Mouse (Mus musculus): Measurements from ENCODE around the gene Amfr. TPM values are rescaled to one million over a fixed set of nuclear protein-coding genes. Genes with fewer than 3 reads are reported as not detected.

Amfr gene
- total and polyA plus RNA-seq, 3 experiments, result 80.1 to 292 (median 90.0) TPM

GRCm38 (mm10) chr8:93980141-93980540 lies 32.5 kb downstream of the Amfr start:
- Histone ChIP-seq H3K79me2 (ENCODE audit: control insufficient read depth, insufficient read depth, low read length, poor library complexity) (no peaks in the 10 kb centered on the region), H3K9ac (ENCODE audit: control insufficient read depth, low read depth, low read length, poor library complexity, severe bottlenecking) (no peak overlapping the region), H3K27ac (ENCODE audit: control insufficient read depth, low read depth, low read length) (no peak overlapping the region), H3K36me3 (ENCODE audit: control insufficient read depth in 1 of 2, insufficient read depth in 2 of 2, low read length in 2 of 2) (peaks cover 0 to 44% of the 10 kb centered on the region in 2 experiments; a peak in 2 of 4 replicates), H3K4me3 (ENCODE audit: control insufficient read depth in 1 of 2, insufficient read depth in 1 of 2, low read depth in 2 of 2, low read length in 2 of 2) (no peak overlapping the region), H3K9me3 (replicated peaks; ENCODE audit: insufficient read depth, low read length) (no peaks in the 10 kb centered on the region), H3K27me3 (ENCODE audit: control insufficient read depth in 1 of 2, insufficient read depth in 2 of 2, low read length in 2 of 2) (no peaks in the 10 kb centered on the region), H3K4me1 (ENCODE audit: control insufficient read depth in 1 of 2, insufficient read depth in 2 of 2, low read length in 2 of 2) (no peaks in the 10 kb centered on the region; a peak in 1 of 4 replicates)
- no peak for DNase-seq (ENCODE audit: low read depth, low spot score)
- no peak for TF ChIP-seq EP300 (IDR thresholded peaks at IDR 0.05; ENCODE audit: low read depth in 1 of 2, low read length in 2 of 2)
- TF ChIP-seq TBP (IDR thresholded peaks at IDR 0.05; ENCODE audit: low read depth, low read length), result no peak

GRCm38 (mm10) chr8:93976446-93977211 lies 36.0 kb downstream of the Amfr start:
- Histone ChIP-seq H3K4me3 (ENCODE audit: control insufficient read depth in 1 of 2, insufficient read depth in 1 of 2, low read depth in 2 of 2, low read length in 2 of 2) (no peak overlapping the region), H3K27ac (ENCODE audit: control insufficient read depth, low read depth, low read length) (no peak overlapping the region), H3K27me3 (ENCODE audit: control insufficient read depth in 1 of 2, insufficient read depth in 2 of 2, low read length in 2 of 2) (no peaks in the 10 kb centered on the region), H3K9ac (ENCODE audit: control insufficient read depth, low read depth, low read length, poor library complexity, severe bottlenecking) (no peak overlapping the region), H3K36me3 (ENCODE audit: control insufficient read depth in 1 of 2, insufficient read depth in 2 of 2, low read length in 2 of 2) (peaks cover 0 to 31% of the 10 kb centered on the region in 2 experiments; a peak in 2 of 4 replicates), H3K79me2 (ENCODE audit: control insufficient read depth, insufficient read depth, low read length, poor library complexity) (no peaks in the 10 kb centered on the region), H3K4me1 (ENCODE audit: control insufficient read depth in 1 of 2, insufficient read depth in 2 of 2, low read length in 2 of 2) (no peaks in the 10 kb centered on the region), H3K9me3 (replicated peaks; ENCODE audit: insufficient read depth, low read length) (no peaks in the 10 kb centered on the region)
- TF ChIP-seq MAZ (IDR thresholded peaks at IDR 0.05; ENCODE audit: low read depth, low read length) (no peak), GATA1 (IDR thresholded peaks at IDR 0.05; ENCODE audit: low read depth, low read length) (no peak), SMC3 (IDR thresholded peaks at IDR 0.05; ENCODE audit: low read depth, low read length) (peak; percentile 20; the same call in 1 of the 2 replicates), MAX (IDR thresholded peaks at IDR 0.05; ENCODE audit: low read length) (no peak), MEF2A (IDR thresholded peaks at IDR 0.05; ENCODE audit: extremely low read depth, insufficient replicate concordance, low read depth, low read length, poor library complexity, severe bottlenecking) (no peak), ZKSCAN1 (IDR thresholded peaks at IDR 0.05; ENCODE audit: low read depth, low read length) (no peak), CTCF (IDR thresholded peaks at IDR 0.05 in 2 of 3, conservative IDR thresholded peaks at IDR 0.05 in 1 of 3; ENCODE audit: control insufficient read depth in 1 of 3, insufficient read depth in 1 of 3, low read depth in 2 of 3, low read length in 3 of 3, poor library complexity in 1 of 3, severe bottlenecking in 1 of 3) (peak in 1 of 3 experiments; percentile 38; a peak in 2 of 6 replicates), POLR2A (IDR thresholded peaks at IDR 0.05; ENCODE audit: control insufficient read depth in 1 of 2, insufficient read depth in 1 of 2, low read depth in 1 of 2, low read length in 2 of 2, poor library complexity in 1 of 2) (no peak)
- no peak for DNase-seq (ENCODE audit: low read depth, low spot score)

- TF ChIP-seq POLR2A (IDR thresholded peaks at IDR 0.05; ENCODE audit: control insufficient read depth in 1 of 2, insufficient read depth in 1 of 2, low read depth in 1 of 2, low read length in 2 of 2, poor library complexity in 1 of 2) (no peak), ETS1 (IDR thresholded peaks at IDR 0.05; ENCODE audit: low read depth, low read length) (no peak), MAZ (IDR thresholded peaks at IDR 0.05; ENCODE audit: low read depth, low read length) (no peak), ELF1 (IDR thresholded peaks at IDR 0.05; ENCODE audit: low read depth, low read length) (no peak), MYB (IDR thresholded peaks at IDR 0.05; ENCODE audit: low read depth, low read length) (no peak), RCOR1 (IDR thresholded peaks at IDR 0.05; ENCODE audit: low read depth, low read length) (no peak), MYC (IDR thresholded peaks at IDR 0.05; ENCODE audit: low read depth, low read length) (no peak), HCFC1 (IDR thresholded peaks at IDR 0.05; ENCODE audit: low read depth, low read length) (no peak), JUND (IDR thresholded peaks at IDR 0.05; ENCODE audit: low read depth, low read length) (no peak), MEF2A (IDR thresholded peaks at IDR 0.05; ENCODE audit: extremely low read depth, insufficient replicate concordance, low read depth, low read length, poor library complexity, severe bottlenecking) (no peak), UBTF (IDR thresholded peaks at IDR 0.05; ENCODE audit: borderline replicate concordance, insufficient read depth, low read depth, low read length) (no peak), SIN3A (IDR thresholded peaks at IDR 0.05; ENCODE audit: low read length) (no peak), MAX (IDR thresholded peaks at IDR 0.05; ENCODE audit: low read length) (no peak), RAD21 (IDR thresholded peaks at IDR 0.05; ENCODE audit: low read depth, low read length) (no peak), NELFE (IDR thresholded peaks at IDR 0.05; ENCODE audit: low read depth, low read length) (no peak), TBP (IDR thresholded peaks at IDR 0.05; ENCODE audit: low read depth, low read length) (no peak)
Observed at GRCm38 (mm10) chr8:93975358-93975757, 37.3 kb downstream of the Amfr start.

More at GRCm38 (mm10) chr8:93975358-93975757, 37.3 kb downstream of the Amfr start:
- Histone ChIP-seq H3K27ac (ENCODE audit: control insufficient read depth, low read depth, low read length) (no peak overlapping the region), H3K4me1 (ENCODE audit: control insufficient read depth in 1 of 2, insufficient read depth in 2 of 2, low read length in 2 of 2) (no peaks in the 10 kb centered on the region), H3K4me3 (ENCODE audit: control insufficient read depth in 1 of 2, insufficient read depth in 1 of 2, low read depth in 2 of 2, low read length in 2 of 2) (no peak overlapping the region), H3K9me3 (replicated peaks; ENCODE audit: insufficient read depth, low read length) (no peaks in the 10 kb centered on the region), H3K9ac (ENCODE audit: control insufficient read depth, low read depth, low read length, poor library complexity, severe bottlenecking) (no peak overlapping the region), H3K27me3 (ENCODE audit: control insufficient read depth in 1 of 2, insufficient read depth in 2 of 2, low read length in 2 of 2) (no peaks in the 10 kb centered on the region), H3K79me2 (ENCODE audit: control insufficient read depth, insufficient read depth, low read length, poor library complexity) (no peaks in the 10 kb centered on the region), H3K36me3 (ENCODE audit: control insufficient read depth in 1 of 2, insufficient read depth in 2 of 2, low read length in 2 of 2) (peaks cover 0 to 26% of the 10 kb centered on the region in 2 experiments; a peak in 2 of 4 replicates)
- DNase-seq (ENCODE audit: low read depth, low spot score), result no peak

Measured in MEL (cell line).